Mouse (Mus musculus): ENCODE data around the gene Gm36245. TPM values are rescaled to one million over a fixed set of nuclear protein-coding genes. Genes with fewer than 3 reads are reported as not detected.
"Not testable (repeated sequence)": the region's sequence is repeated elsewhere in the genome, so short reads cannot be mapped to it uniquely, and the experiment has no call there.

Gene Gm36245
- polyA plus RNA-seq, 1 experiment from 2014 or later, result not detected

DNA sequence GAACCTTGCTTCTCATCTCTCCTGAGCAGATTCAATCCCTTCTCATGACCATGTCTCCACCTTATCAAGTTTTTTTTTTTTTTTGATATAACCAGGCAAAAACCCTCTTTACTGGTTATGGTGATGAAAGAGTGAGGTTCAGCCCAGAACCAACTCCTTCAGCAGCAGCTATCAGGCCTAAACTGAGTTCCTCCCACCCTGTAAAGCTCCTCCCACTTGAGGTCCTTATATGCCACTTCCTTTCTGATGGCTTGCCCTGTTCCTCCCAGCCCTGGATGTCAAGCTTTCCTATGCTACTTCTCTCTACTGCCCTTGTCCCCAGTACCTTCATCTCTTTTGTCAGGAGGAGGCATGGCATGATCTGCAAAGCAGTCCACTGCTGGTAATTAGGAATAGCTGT, 52.1 kb downstream of the Gm36245 start:
- H3K4me2 ChIP-seq (ENCODE audit: low read length); ATAC-seq; H3K4me1 ChIP-seq (ENCODE audit: control insufficient read depth, insufficient read depth, low read length); H3K9me3 ChIP-seq (replicated peaks; ENCODE audit: control insufficient read depth, low read length); H3K9ac ChIP-seq (ENCODE audit: low read length); H3K27ac ChIP-seq (ENCODE audit: low read depth, low read length); DNase-seq (ENCODE audit: low spot score); H3K4me3 ChIP-seq (ENCODE audit: low read depth, low read length); H3K27me3 ChIP-seq (replicated peaks; ENCODE audit: control insufficient read depth, insufficient read depth, low read length); H3K36me3 ChIP-seq (ENCODE audit: control insufficient read depth, insufficient read depth, low read length): not testable (repeated sequence)

Other genes starting within 250 kb of the Gm36245 start
- gene Apol7a, start 200.1 kb upstream of the Gm36245 start, polyA plus RNA-seq (2014; fragmentation: Nextera tagmentation; extraction: Ambion mirVana), result not detected in 2 replicates
- not detected in 2 replicates for gene Apol9a, start 188.1 kb upstream of the Gm36245 start, polyA plus RNA-seq (2014; fragmentation: Nextera tagmentation; extraction: Ambion mirVana)
- not detected in 2 replicates for gene Apol7b, start 151.8 kb upstream of the Gm36245 start, polyA plus RNA-seq (2014; fragmentation: Nextera tagmentation; extraction: Ambion mirVana)
- gene Apol10a, start 122.2 kb upstream of the Gm36245 start, polyA plus RNA-seq (2014; fragmentation: Nextera tagmentation; extraction: Ambion mirVana), result not detected in 2 replicates
- not detected in 2 replicates for gene Apol11a, start 91.0 kb upstream of the Gm36245 start, polyA plus RNA-seq (2014; fragmentation: Nextera tagmentation; extraction: Ambion mirVana)
- not detected in 2 replicates for gene Apol7c, start 65.9 kb upstream of the Gm36245 start, polyA plus RNA-seq (2014; fragmentation: Nextera tagmentation; extraction: Ambion mirVana)
- gene 1700025B11Rik, start 37.4 kb upstream of the Gm36245 start, polyA plus RNA-seq (2014; fragmentation: Nextera tagmentation; extraction: Ambion mirVana), result not detected in 2 replicates
- 0.09 TPM in 1 of 2 replicates, not detected in the other for gene Apol10b, start 3.1 kb upstream of the Gm36245 start, polyA plus RNA-seq (2014; fragmentation: Nextera tagmentation; extraction: Ambion mirVana)
- gene Apol11b, start 44.0 kb downstream of the Gm36245 start, polyA plus RNA-seq (2014; fragmentation: Nextera tagmentation; extraction: Ambion mirVana), result not detected in 2 replicates
- gene Apol7e, start 99.6 kb downstream of the Gm36245 start, polyA plus RNA-seq (2014; fragmentation: Nextera tagmentation; extraction: Ambion mirVana), result not detected in 2 replicates
- gene Apol9b, start 129.8 kb downstream of the Gm36245 start, polyA plus RNA-seq (2014; fragmentation: Nextera tagmentation; extraction: Ambion mirVana), result not detected in 2 replicates
- 0.06 TPM in 1 of 2 replicates, not detected in the other for gene Apol8, start 157.7 kb downstream of the Gm36245 start, polyA plus RNA-seq (2014; fragmentation: Nextera tagmentation; extraction: Ambion mirVana)
- 10.8 and 14.6 TPM in 2 replicates for gene Myh9, start 242.9 kb downstream of the Gm36245 start, polyA plus RNA-seq (2014; fragmentation: Nextera tagmentation; extraction: Ambion mirVana)